Comparison of ENCODE assay signal across 8 mouse cellular contexts in the genomic region with DNA sequence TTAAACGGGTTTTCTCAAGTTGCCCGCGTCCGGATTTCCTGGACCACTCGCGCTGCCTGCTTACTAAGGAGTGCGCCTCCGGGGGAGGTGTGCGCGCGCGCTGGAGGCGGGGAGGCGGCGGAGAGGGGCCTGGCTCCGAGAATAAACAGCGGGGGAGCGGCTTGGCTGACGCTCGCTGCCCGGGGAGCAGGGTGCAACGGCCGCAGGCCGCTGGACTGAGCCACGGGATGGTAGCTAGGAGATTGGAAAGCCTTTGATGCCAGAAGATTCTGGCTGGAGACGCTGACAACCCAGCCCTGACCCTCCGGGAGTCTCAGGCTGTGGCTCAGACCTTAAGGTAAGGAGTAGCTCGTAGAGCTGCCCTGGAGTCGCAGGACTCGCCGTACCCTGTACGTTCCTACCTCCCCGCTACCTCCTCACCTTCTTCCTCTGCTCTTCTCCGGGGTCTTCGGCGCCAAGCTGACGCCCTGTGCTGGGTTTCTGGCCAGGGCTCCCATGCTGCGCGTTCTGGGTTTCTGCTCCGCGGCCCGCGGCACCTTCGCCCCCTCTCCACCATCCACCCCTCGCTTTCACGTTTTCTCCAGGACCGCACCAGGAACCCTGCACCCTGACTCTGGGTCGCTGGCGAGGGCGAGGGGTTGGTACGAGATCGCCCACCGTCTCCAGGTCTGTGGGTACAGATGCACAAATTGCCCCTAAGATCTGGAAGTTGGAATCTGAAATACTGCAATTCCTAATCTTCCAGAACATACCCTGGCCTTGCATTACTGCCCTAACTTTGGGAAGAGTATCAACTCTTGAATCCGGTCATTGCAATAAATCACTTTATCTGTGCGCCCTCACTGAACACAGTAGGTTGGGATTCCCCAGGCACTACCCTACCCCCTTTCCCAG. TPM values are rescaled to one million over a fixed set of nuclear protein-coding genes. Genes with fewer than 3 reads are reported as not detected.
DNase-seq lines count a peak whose midpoint lies in the region; ATAC-seq and TF ChIP-seq lines count a peak whose summit lies in the region.

Gene Rnf144b, plus strand, starts transcription at position 120 of the 894 bp plus-strand sequence.

- peak within 1 kb of the TSS; percentile 64 to 81 for H3K4me3 ChIP-seq in ES-E14 (ENCODE audit: insufficient read depth in 1 of 2, low read depth in 1 of 2, low read length in 2 of 2, poor library complexity in 1 of 2, severe bottlenecking in 1 of 2)
- H3K4me3 ChIP-seq in hindbrain, embryonic 12.5 days, result peak within 1 kb of the TSS; percentile 47
- H3K4me3 ChIP-seq in megakaryocyte, embryonic 14.5 days (replicated peaks), result peak within 1 kb of the TSS; percentile 91

- peak within 1 kb of the TSS; percentile 87 for H3K4me2 ChIP-seq in hindbrain, embryonic 12.5 days (replicated peaks)

- H3K4me1 ChIP-seq in ES-E14 (ENCODE audit: control insufficient read depth in 2 of 2, insufficient read depth in 2 of 2, low read length in 2 of 2, poor library complexity in 1 of 2), result peaks cover 6 to 7% of the 10 kb centered on the region in 2 experiments
- H3K4me1 ChIP-seq in hindbrain, embryonic 12.5 days, result peaks cover 13% of the 10 kb centered on the region
- peaks cover 51% of the 10 kb centered on the region for H3K4me1 ChIP-seq in megakaryocyte, embryonic 14.5 days

- H3K27ac ChIP-seq in ES-E14 (ENCODE audit: insufficient read depth, low read depth, low read length, poor library complexity, severe bottlenecking), result no peak within 1 kb of the TSS
- no peak within 1 kb of the TSS for H3K27ac ChIP-seq in hindbrain, embryonic 12.5 days

- 3% methylated on average over 55 of the region's 55 CpGs for WGBS in hindbrain, embryonic 12.5 days

- in situ Hi-C loops in ES-E14 (cut with MboI; ENCODE audit: low sequenced_read_pairs in 2 of 2, unreplicated experiment in 2 of 2), result no loop called here

- peaks cover 24% of the 10 kb centered on the region for H3K27me3 ChIP-seq in hindbrain, embryonic 12.5 days
- H3K27me3 ChIP-seq in megakaryocyte, embryonic 14.5 days (replicated peaks), result peaks cover 4% of the 10 kb centered on the region

- H3K36me3 ChIP-seq in ES-E14 (ENCODE audit: control insufficient read depth, insufficient read depth, low read length, poor library complexity, severe bottlenecking), result no peaks in the 10 kb centered on the region
- H3K36me3 ChIP-seq in hindbrain, embryonic 12.5 days, result no peaks in the 10 kb centered on the region
- no peaks in the 10 kb centered on the region for H3K36me3 ChIP-seq in megakaryocyte, embryonic 14.5 days (replicated peaks; ENCODE audit: low read length)

- DNase-seq in ES-E14 (ENCODE audit: low read depth, low spot score), result no peak
- peak; percentile 60 for DNase-seq in brain, adult 2 months (ENCODE audit: low read depth, low spot score)
- peak; percentile 49 to 64 for DNase-seq in frontal cortex, postnatal 36 days (ENCODE audit: low spot score in 2 of 2)
- DNase-seq in left cerebral cortex, postnatal 25 days (ENCODE audit: low spot score in 2 of 2), result peak; percentile 57 to 69
- peak; percentile 58 for DNase-seq in right cerebral cortex, postnatal 14 days
- no peak for DNase-seq in c-Kit-positive CD71-positive TER-119-positive erythroid progenitor cells, embryonic 14.5 days (ENCODE audit: low spot score)

- intact Hi-C loops in left cerebral cortex, postnatal 25 days (cut with DNase I), result no loop called here

- H3K9ac ChIP-seq in ES-E14 (ENCODE audit: insufficient read depth, low read depth, low read length, poor library complexity, severe bottlenecking), result peak within 1 kb of the TSS; percentile 73
- H3K9ac ChIP-seq in hindbrain, embryonic 12.5 days, result peak within 1 kb of the TSS; percentile 53

- H3K9me3 ChIP-seq in ES-E14 (ENCODE audit: control insufficient read depth, insufficient read depth, low read depth, low read length), result no peaks in the 10 kb centered on the region
- no peaks in the 10 kb centered on the region for H3K9me3 ChIP-seq in hindbrain, embryonic 12.5 days (replicated peaks)
- H3K9me3 ChIP-seq in megakaryocyte, embryonic 14.5 days, result no peaks in the 10 kb centered on the region; the same call in 1 of the 2 replicates

- ATAC-seq in hindbrain, embryonic 12.5 days (ENCODE audit: low FRiP score), result no peak; the same call in 1 of the 2 replicates

TF ChIP-seq in ES-E14, 5 proteins besides CTCF, POLR2A, EP300 and RAD21:
- TF ChIP-seq ZC3H11A (IDR thresholded peaks at IDR 0.05; ENCODE audit: borderline replicate concordance, low read depth, low read length) (no peak), ZNF384 (IDR thresholded peaks at IDR 0.05; ENCODE audit: low read depth, low read length) (no peak), HCFC1 (IDR thresholded peaks at IDR 0.05; ENCODE audit: borderline replicate concordance, insufficient read depth, low read length) (no peak), CHD2 (IDR thresholded peaks at IDR 0.05; ENCODE audit: low read depth, low read length) (no peak), MAFK (IDR thresholded peaks at IDR 0.05; ENCODE audit: insufficient read depth, low read depth, low read length) (no peak)

RNA-seq across cellular contexts. Expression of gene Rnf144b, which starts in this region (rescaled TPM):
- total RNA-seq in ES-E14 (2012; rRNA removed), result 0.42 and 1.2 TPM in 2 replicates
- 0.62 and 1.0 TPM in 2 replicates for polyA plus RNA-seq in hindbrain, embryonic 12.5 days (2016; fragmentation: Nextera tagmentation; extraction: Ambion mirVana)
- 10 to 100 TPM; 19.1 to 21.0 TPM for total RNA-seq in left cerebral cortex, postnatal 25 days (2021)
- polyA plus RNA-seq in megakaryocyte, embryonic 14.5 days (2012; ENCODE audit: insufficient read depth, low replicate concordance), result 0.29 TPM in 1 of 2 replicates, not detected in the other

Comparison
In these comparisons a context has a peak if more than half of its experiments do, and no peak if none do; other contexts are left out.
1. DNase-seq: peak in brain, adult 2 months (single experiment), frontal cortex, postnatal 36 days (2 of 2), left cerebral cortex, postnatal 25 days (2 of 2) and right cerebral cortex, postnatal 14 days (single experiment); none in ES-E14 (single experiment) and c-Kit-positive CD71-positive TER-119-positive erythroid progenitor cells, embryonic 14.5 days (single experiment).
2. Peak in every context shown above with its lines, with median percentiles within 50 percentile points of each other: H3K4me3 ChIP-seq.